Mouse (Mus musculus) megakaryocyte-erythroid progenitor cell, adult 5-6 weeks (primary cell): ENCODE results near the gene Olfr9. TPM values are rescaled to one million over a fixed set of nuclear protein-coding genes. Genes with fewer than 3 reads are reported as not detected.
"Not testable (repeated sequence)": the region's sequence is repeated elsewhere in the genome, so short reads cannot be mapped to it uniquely, and the experiment has no call there.

Source experiments
- ATAC-seq: replicated peaks from 2 replicates; pipeline ENCODE4 v1.8.0; 2016; ENCODE audit warnings: mild to moderate bottlenecking, inconsistent platforms; ENCODE audit not compliant: severe bottlenecking, poor library complexity, low FRiP score, low TSS enrichment
- total RNA-seq, 2 experiments: library from RNA; stranded (forward) in 1 of 2; stranded (reverse) in 1 of 2; fragments of 200-1000, 215-1000 nt in 1 of 2; fragments of >200 nt in 1 of 2; fragmentation: Nextera tagmentation in 1 of 2; gene quantifications; 2 replicates each; pipeline ENCODE4 v1.2.3; 2014 to 2017

Olfr9 gene
- total RNA-seq (2014; fragmentation: Nextera tagmentation) (not detected in 2 replicates), total RNA-seq (2017) (not detected in 2 replicates)

DNA sequence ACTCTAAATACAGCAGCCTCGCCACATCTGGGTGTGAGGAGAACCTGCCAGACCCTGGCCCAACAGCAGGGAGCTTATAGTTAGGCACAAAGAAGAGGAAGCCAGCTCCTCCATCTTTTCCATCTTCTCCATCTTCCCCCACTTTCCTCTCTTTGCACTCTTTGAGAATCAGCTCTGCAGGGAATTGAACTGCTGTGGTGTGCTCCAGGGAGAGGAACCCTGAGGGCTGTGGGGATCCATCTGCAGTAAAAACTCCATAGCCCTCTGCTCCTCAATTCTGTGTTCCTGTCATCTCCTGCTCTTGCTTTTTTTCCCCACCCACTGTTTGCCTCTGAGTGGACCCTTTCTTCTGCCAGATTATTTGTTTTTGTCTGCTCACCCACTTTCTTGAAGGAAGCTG lies at the start of gene Olfr9:
TSS of gene Olfr9 (plus strand) at position 301 of the 400 bp plus-strand sequence.
- ATAC-seq, result not testable (repeated sequence)

DNA sequence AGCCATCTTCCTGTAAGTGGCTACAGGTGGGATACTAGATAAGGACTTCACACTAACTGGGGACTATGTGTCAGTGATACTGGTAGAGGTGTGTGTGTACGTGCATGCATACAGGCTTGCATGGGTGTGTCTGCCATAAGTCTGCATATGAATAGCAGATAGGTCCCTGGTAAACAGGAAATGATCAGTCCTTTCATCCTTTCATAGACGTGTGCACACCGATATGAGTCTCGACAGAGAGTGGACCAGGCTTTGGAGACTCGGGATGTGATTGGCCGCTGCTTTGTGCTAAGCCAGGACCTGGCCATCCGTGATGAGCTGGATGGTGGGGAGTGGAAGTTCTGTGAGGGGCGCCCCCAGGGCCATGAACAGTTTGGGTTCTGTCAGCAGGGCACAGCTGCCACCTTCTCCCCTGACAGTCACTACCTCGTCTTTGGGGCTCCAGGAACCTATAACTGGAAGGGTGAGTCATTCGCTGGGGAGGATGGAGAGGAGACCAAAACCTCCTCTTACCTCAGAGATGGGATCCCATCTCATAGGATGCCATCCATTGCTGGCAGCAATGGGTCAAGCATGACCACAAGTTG lies 48.7 kb upstream of the Olfr9 start:
- ATAC-seq, result no peak

DNA sequence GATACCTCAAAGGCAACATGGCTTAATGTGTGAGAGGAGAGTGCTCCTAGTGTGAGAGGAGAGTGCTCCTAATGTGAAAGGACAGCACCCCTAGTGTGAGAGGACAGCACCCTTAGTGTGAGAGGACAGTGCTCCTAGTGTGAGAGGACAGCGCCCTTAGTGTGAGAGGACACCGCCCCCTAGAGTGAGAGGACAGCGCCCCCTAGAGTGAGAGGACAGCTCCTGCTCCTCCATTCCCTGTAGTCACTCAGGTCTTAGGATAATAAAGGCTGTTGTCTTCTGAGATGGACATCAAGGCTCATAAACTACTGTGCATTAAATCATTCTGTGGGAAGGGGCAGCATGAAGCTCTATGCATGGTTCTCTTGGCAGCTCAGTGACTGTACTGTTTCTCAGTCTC lies 43.6 kb upstream of the Olfr9 start:
- peak; percentile 70 for ATAC-seq

DNA sequence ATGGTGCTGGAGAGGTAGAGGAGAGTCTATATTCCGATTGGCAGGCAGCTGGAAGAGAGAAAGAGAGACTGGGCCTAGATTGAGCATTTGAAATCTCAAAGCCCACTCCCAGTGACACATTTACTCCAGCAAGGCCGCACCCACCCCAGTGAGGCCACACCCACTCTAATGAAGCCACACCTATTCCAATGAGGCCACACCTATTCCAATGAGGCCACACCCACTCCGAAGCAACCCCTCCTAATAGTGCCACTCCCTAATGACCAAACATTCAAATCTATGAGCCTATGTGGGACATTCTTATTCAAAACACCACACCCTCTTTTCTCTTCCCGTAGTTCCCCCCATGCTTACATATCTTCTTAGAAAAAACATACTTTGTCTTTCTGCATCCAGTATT lies 41.7 kb upstream of the Olfr9 start:
- no peak for ATAC-seq

DNA sequence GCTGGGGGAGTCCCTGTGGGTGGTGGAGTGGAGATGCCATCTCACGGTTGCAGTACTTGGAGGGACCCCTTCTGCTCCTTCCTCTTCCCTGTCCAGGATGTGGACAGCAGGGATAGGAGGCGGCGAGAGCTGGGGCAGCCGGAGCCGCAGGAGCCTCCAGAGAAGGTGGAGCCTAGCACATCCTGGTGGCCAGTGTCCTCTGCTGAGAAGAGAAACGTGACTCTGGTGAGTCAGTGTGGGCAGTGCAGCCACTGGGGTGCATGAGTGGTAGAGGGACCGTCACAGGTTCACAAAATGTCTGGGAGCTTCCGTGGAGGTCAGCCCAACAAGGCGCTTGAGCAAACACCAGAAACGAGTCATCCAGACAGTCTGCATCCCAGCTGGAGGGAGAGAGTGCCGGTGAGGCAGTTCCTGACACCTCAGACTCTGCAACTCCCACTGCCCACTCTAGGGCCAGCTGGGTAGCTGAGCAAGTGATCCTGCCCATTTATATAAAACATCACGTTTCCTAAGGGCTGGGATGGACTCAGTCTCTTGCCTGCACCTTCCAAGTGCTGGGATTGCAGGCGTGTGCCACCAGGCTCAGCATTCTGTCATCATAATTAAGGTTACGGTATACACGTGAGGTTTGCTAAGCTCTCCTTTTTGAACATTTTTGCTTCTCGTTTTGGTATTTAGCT lies 38.9 kb upstream of the Olfr9 start:
- no peak for ATAC-seq

DNA sequence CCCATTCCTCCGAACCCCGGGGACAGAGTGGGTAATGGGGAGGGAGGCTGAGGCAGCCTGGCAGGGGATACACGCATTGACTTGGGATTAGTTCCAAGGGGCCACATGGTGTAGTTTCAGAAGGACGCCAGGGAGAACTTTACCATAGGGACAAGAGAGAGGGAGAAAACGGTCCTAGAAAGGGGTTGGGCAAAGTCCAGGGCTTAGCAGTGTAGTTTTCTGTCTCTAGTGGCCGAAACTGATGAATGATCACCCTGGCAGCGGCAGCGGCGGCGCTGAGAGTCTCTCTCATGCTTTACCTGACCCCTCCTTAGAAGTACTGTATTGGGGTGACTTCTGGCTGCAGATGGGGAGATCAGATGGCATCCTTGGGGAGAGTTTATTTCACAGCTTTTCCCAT lies 30.9 kb upstream of the Olfr9 start:
- ATAC-seq, result no peak

DNA sequence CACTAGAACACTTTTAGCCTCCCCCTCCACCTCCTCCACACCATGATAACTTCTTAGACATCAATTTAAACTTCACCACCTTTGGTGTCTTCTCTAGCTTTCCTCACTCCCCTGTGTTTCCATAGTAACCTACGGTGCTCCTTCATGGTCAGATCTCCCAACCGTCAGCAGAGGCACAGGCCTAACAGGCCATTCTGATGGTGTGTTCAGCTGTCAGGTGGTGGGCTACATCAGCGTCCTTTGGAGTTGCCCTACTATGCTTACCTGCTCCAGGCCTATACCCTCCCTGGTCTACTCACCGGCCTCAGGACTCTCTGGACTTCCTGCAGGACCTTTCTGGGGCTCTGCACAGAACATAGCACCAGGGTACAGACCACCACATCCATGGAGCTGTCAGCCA lies 29.1 kb upstream of the Olfr9 start:
- no peak for ATAC-seq

DNA sequence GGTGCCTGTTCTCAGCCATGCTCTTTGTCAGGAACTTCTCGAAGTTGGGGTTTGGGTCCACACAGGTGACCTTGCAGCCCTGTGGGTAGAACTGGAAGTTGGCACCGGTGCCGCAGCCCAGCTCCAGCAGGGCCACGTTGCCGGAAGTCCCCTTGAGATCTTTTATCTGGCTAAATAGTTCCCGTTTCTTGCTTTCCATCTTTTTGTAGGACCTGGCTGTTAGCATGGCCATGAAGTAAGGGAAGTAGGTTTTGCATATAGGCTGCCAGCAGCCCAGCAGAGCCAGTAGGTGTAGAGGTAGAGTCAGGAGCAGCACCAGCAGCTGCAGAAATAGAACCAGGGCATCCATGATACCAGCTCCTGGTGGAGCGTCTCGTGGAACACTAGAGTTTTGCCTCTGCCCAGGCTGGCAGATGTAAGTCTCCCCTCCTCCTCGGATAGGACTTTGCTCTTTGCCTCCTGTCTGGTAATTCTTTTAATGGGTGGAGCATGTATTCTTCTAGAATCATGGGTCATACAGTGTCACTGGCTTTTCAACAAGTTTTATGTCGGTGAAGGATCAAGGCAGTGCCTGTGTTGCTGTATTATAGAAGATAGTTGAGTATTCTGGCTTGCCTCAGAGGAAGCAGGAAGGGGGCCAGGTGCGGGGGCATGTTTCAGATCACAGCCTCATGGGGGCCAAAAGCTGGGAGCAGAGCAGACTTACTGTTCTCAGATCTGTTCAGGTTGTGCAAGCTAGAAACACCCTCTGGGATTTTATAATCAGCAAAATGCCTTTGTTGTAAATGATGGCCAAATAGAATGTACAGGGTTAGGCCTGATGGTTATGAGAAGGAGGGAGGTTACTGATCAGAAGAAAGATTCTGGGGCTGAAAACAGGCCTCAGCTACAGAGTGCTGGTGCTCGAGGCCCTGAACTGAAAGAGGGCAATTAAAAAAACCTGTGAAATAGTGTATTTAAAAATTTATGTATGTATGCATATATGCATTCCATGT lies 28.3 kb upstream of the Olfr9 start, which contains the start of gene Mettl7b:
TSS of gene Mettl7b (minus strand) at position 399 of the 995 bp plus-strand sequence.
- no peak for ATAC-seq

DNA sequence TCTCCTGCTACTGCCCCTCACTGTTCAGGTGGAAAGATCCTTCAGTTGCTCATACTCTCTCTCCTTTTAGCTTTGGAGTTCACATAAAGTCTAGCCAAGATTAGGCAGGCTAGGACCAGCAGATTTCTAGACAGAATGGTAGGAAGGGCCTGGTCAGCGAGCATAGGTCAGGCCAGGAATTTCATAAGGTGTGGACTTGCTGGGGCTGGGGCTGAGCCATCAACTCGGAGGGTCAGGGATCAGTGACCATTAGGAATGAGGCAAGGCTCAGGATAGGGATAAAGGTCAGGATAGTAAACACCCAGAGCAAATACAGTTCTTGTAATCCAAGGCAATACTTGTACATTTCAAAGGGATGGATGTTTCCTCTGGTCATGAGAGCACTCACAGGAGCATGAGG lies 24.3 kb upstream of the Olfr9 start:
- ATAC-seq, result no peak

DNA sequence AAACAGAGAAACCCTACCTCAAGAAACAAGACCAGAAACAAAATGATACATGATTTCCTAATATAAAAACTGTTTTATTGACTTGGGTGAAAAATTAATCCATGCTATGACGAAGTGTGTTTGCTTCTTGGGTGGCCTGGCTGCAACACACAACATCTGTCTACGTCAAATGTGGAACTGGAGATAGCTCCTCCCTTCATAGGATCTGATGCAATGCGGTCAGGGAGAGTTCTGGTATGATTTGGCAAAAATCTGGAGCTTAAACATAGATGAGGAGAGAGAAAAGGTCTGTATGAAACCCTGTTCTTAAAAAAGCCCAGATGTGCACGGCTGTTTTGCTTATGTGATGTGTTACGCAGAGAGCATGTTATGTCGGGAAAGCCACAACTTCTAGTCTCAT lies 23.4 kb upstream of the Olfr9 start:
- no peak for ATAC-seq

DNA sequence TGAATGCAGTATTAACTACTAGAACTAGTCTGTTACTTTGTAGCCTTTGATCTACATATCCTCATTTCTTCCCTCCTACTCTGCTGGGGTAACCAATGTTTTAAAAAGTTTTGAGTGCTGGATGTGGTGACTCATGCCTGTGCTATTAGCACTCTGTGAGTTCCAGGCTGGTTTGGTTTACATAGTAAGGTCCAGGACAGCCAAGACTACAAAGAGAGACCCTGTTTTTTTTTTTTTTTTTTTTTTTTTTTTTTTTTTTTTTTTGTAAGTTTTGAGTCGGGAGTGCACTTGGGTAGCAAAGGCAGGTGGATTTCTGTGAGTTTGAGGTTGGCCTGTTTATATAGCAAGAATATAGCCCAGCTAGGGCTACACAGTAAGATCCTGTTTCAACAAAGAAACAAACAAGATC lies 20.9 kb upstream of the Olfr9 start:
- ATAC-seq, result no peak

DNA sequence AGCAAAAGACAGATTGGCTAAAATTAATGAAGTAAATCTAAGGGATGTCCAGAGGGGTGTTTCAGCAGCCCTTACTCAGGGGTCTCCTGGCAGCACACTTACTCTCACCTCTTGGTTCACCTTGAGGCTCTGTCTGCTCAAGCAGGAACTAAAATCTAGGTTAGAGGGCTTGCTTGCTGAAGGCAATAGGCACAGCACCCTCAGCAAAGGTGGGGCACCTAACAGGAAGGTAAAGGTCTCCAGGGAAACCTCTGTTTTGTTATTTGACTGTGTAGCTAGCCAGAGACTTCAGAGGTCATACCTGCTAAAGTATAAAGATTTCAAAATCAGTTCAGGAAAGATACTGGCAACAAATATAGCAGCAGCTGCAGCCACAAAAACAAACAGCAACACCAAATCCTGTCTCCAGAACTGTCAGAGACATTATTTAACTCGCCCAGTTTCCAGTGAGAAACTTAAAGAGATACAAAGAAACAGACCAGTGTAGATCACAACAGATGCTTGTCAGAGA lies 18.4 kb upstream of the Olfr9 start:
- ATAC-seq, result no peak

DNA sequence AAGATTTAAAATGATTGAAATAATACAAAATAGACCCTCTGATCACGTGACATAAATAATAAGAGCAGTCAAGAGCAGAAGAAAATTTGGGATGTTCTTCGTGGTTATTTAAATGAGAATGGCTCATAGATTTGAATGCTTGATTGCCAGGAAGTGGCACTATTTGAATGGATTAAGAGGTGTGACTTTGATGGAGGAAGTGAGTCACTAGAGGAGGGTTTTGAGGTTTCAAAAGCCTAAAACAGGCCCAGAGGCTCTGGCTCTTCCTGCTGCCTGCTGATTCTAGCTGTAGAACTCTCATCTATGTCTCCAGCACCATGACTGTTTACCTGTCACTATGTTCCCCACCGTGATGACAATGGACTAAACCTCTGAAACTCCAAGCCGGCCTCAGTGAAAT lies 16.4 kb upstream of the Olfr9 start:
- ATAC-seq, result no peak

DNA sequence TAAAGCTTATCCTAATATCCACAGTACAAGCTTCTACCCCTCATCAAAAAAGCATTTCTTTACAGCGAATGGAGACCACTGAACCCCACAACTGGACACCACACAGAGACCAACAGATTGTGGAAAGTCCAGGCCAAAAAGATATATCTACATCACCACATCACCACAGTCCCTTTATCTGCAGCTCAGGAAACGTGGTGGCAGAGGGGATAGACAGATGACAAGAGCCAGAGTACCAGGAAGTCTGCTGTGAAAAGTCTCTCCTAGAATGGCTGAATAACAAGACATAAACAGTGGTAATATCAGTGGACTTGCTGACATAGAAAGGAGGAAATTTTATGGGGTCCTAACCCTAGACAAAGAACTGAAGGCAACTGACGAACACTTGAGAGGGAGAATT lies 12.8 kb upstream of the Olfr9 start:
- ATAC-seq, result no peak

DNA sequence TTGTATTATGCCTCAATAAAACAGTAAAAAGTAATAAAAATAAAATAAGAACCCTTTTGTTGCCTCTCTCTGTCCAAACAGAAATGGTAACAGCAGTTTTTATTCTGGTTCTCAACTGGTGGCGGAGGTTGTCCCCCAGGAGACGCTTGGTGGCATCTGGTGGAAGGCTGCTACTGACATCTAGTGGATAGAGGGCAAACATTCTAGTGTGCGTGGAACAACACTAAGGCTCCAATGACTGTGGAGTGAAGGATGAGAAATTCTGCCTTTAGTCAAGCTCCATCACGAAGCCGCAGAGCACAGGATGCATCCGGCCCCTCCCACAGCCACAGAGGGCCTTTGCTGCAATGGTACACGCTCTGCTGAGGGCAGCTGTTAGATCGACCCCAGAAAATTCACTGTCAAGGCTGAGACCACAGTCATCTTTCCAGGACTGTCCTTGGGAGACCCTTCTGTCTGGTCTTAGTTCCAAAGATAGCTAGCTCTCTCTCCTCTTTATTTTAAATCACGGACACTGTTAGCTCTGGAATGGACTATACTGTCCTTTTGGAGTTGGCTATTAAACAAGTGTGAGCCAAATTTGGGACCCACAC lies 11.6 kb upstream of the Olfr9 start:
- peak; percentile 85 for ATAC-seq

DNA sequence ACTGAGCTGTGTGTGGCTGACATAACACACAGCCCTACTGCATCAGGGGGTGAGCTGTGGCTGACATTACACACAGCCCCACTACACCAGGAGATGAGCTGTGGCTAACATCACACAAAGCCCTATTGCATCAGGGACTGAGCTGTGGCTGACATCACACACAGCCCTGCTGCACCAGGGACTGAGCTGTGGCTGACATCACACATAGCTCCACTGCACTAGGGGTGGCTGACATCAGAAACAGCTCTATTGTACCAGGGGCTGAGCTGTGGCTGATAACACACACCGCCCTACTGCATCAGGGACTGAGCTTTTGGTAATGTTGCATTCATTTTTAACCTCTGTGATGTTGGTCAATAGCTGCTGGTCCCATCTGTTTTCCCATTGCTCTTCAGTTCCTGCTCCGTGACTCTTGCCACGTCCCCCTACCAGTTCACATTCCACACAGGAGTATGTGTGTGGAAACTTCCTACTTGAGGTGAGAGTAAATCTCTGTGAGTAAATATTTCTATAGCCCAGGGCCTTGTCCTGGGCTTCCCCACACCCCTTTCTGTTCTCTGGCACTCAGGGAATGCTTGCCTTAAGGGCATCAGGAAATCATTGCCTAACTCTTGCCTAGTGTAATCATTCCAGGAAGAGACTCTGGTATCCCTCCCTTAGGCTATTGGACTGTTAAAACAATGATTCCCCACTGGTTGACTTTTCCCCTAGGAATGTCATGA lies 8.4 kb upstream of the Olfr9 start:
- ATAC-seq, result no peak; the same call in 1 of the 2 replicates

DNA sequence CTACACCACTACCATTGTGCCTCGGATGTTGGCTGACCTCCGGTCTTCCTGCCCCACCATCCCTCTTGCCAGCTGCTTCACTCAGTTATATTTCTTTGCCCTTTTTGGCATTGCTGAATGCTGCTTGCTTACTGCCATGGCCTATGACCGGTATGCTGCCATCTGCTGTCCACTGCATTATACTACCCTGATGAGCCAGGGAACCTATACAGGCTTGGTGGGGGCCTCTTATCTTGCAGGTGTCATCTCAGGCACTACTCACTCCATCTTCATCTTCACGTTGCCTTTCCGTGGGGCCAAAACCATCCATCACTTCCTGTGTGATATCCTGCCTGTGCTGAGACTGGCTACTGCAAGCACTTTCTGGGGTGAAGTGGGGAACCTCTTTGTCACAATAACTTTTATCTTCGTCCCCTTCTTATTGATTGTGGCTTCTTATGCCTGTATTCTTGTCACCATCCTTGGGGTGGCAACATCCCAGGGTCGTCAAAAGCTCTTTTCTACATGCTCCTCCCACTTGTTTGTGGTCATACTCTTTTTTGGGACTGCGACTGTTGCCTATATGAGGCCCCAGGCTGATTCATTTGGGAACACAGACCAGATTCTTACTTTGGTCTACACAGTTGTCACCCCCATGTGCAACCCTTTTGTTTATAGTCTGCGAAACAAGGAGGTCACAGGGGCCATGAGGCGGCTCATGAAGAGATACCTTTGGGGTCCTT lies 1.1 kb downstream of the Olfr9 start:
- peak; percentile 95 for ATAC-seq

DNA sequence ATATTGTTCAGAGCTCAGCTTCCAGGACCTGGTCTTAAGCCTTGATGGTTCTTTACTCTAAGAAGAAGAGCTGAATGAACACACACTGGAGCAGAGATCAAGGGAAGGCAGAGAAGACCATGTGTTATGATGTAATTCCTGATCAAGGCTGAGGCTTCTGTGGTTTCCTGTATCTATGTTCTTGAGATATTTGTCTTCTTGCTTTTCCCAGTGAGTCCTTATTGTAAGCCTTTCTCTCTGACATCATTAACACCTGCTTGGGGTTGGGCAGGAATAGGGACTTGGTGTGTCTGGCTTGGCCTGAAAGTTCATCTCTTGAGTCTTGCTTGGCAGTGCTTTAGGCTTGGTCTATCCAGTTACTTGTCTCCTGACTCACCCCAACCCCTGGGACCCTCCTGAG lies 1.8 kb downstream of the Olfr9 start:
- no peak for ATAC-seq
